Mouse (Mus musculus) layer of hippocampus, postnatal 10 days (tissue): ENCODE measurements around the gene Itgb7. TPM values are rescaled to one million over a fixed set of nuclear protein-coding genes. Genes with fewer than 3 reads are reported as not detected.
A peak's percentile ranks its signal among the peaks of the same experiment; 100 is the strongest.

Experiments
- DNase-seq, 2 experiments: peaks; one replicate each; pipeline ENCODE4 v3.0.0; 2021; ENCODE audit warnings: low spot score in 2 of 2
- total RNA-seq, 2 experiments: library from RNA; stranded (reverse); gene quantifications; 2 replicates each; pipeline ENCODE4 v1.2.3; 2021

Itgb7 gene
- total RNA-seq, 2 experiments from 2014 or later: 1.3 to 2.5 TPM

GRCm38 (mm10) chr15:102195373-102195772, 36.4 kb downstream of the Itgb7 start:
- no peak for DNase-seq

- DNase-seq: no peak
Measured at GRCm38 (mm10) chr15:102194439-102194838, 37.3 kb downstream of the Itgb7 start.

GRCm38 (mm10) chr15:102193652-102194051, 38.1 kb downstream of the Itgb7 start:
- DNase-seq: no peak

- no peak for DNase-seq
Measured at GRCm38 (mm10) chr15:102192820-102193386, 38.8 kb downstream of the Itgb7 start.

- no peak for DNase-seq
Measured at GRCm38 (mm10) chr15:102192271-102192812, 39.4 kb downstream of the Itgb7 start.

- no peak for DNase-seq
Measured at GRCm38 (mm10) chr15:102191699-102192098, 40.0 kb downstream of the Itgb7 start.

- no peak for DNase-seq
Measured at GRCm38 (mm10) chr15:102188883-102189282, 42.9 kb downstream of the Itgb7 start.

GRCm38 (mm10) chr15:102188096-102188495, 43.6 kb downstream of the Itgb7 start:
- DNase-seq: no peak

- DNase-seq: no peak
Measured at GRCm38 (mm10) chr15:102186239-102186638, 45.5 kb downstream of the Itgb7 start.

- DNase-seq: no peak
Measured at GRCm38 (mm10) chr15:102183076-102183475, 48.7 kb downstream of the Itgb7 start.

GRCm38 (mm10) chr15:102179924-102180323, 51.8 kb downstream of the Itgb7 start:
- DNase-seq: no peak

- no peak for DNase-seq
Measured at GRCm38 (mm10) chr15:102179106-102179505, 52.6 kb downstream of the Itgb7 start.

GRCm38 (mm10) chr15:102178279-102178678, 53.5 kb downstream of the Itgb7 start:
- peak; percentile 83 for DNase-seq

- DNase-seq: no peak
Measured at GRCm38 (mm10) chr15:102177417-102177816, 54.3 kb downstream of the Itgb7 start.

GRCm38 (mm10) chr15:102176571-102177316, 55.0 kb downstream of the Itgb7 start:
- no peak for DNase-seq

GRCm38 (mm10) chr15:102175736-102176319, 55.9 kb downstream of the Itgb7 start:
- no peak for DNase-seq

- DNase-seq: no peak
Measured at GRCm38 (mm10) chr15:102173581-102173980, 58.2 kb downstream of the Itgb7 start.

GRCm38 (mm10) chr15:102169064-102169463, 62.7 kb downstream of the Itgb7 start:
- no peak for DNase-seq

- no peak for DNase-seq
Measured at GRCm38 (mm10) chr15:102167620-102168021, 64.1 kb downstream of the Itgb7 start.
